In genomic region chr13:94132187-94132995, GRCm38 (mm10) we compare ENCODE assay signal across 11 mouse cellular contexts.
A peak's percentile ranks its signal among the peaks of the same experiment; 100 is the strongest.
DNase-seq lines count a peak whose midpoint lies in the region; TF ChIP-seq lines count a peak whose summit lies in the region.
"Had no signal": no experiment of that assay in that cellular context is flagged by ENCODE, and none has a peak within 500 bp of the region (broad histone marks: within the 10 kb centered on the region; RNA-seq: fewer than 3 reads in every experiment).

No protein-coding gene starts in this region.

- H3K4me3 ChIP-seq in brown adipose tissue, adult 24 weeks (ENCODE audit: insufficient read depth, low read depth, low read length): no peak overlapping the region
- H3K4me3 ChIP-seq in small intestine, adult 2 months (ENCODE audit: low read depth, low read length): no peak overlapping the region
- H3K4me3 ChIP-seq: embryonic facial prominence, embryonic 15.5 days; limb, embryonic 13.5 days; midbrain, embryonic 12.5 days had no signal

- WGBS in small intestine, adult 2 months: 68% methylated on average over 13 of the region's 13 CpGs

- DNase-seq in kidney, postnatal 10 days: peak; percentile 63
- no peak for DNase-seq in kidney, adult 11 months
- DNase-seq in heart, postnatal 36 days: peak; percentile 46 to 57
- no peak for DNase-seq in left cerebral cortex, postnatal 10 days (ENCODE audit: extremely low spot score in 1 of 2, low spot score in 2 of 2)
- no peak for DNase-seq in frontal cortex, postnatal 25 days (ENCODE audit: low spot score in 2 of 2)
- DNase-seq in neural tube, embryonic 10.5 days (ENCODE audit: extremely low spot score, low spot score): no peak

- H3K4me1 ChIP-seq in brown adipose tissue, adult 24 weeks (ENCODE audit: control insufficient read depth, insufficient read depth, insufficient read length, low read length): peaks cover 20% of the 10 kb centered on the region
- peaks cover 4% of the 10 kb centered on the region; the same call in 1 of the 2 replicates for H3K4me1 ChIP-seq in small intestine, adult 2 months (ENCODE audit: control insufficient read depth, insufficient read depth, insufficient read length, low read length)

- intact Hi-C loops in heart, postnatal 36 days (cut with DNase I): loop anchor here (2.0 kb wide), 1 partner anchor 294 kb away; no protein-coding TSS in a partner anchor
- intact Hi-C loops in left cerebral cortex, postnatal 10 days (cut with DNase I): no loop called here

- no peaks in the 10 kb centered on the region for H3K27me3 ChIP-seq in small intestine, adult 2 months (ENCODE audit: control insufficient read depth, insufficient read depth, low read length)
- H3K27me3 ChIP-seq: embryonic facial prominence, embryonic 15.5 days; limb, embryonic 13.5 days; midbrain, embryonic 12.5 days had no signal

- H3K36me3 ChIP-seq in small intestine, adult 2 months (ENCODE audit: control insufficient read depth, insufficient read depth, low read length): no peaks in the 10 kb centered on the region
- H3K36me3 ChIP-seq: embryonic facial prominence, embryonic 15.5 days; limb, embryonic 13.5 days; midbrain, embryonic 12.5 days had no signal

- H3K27ac ChIP-seq in brown adipose tissue, adult 24 weeks (replicated peaks; ENCODE audit: low read depth, low read length): peak overlapping the region; percentile 24; the same call in 1 of the 2 replicates
- peak overlapping the region; percentile 14; the same call in 1 of the 2 replicates for H3K27ac ChIP-seq in small intestine, adult 2 months (ENCODE audit: insufficient read depth, low read depth, low read length)
- H3K27ac ChIP-seq: embryonic facial prominence, embryonic 15.5 days; limb, embryonic 13.5 days; midbrain, embryonic 12.5 days had no signal

- TF ChIP-seq CTCF in small intestine, adult 2 months (IDR thresholded peaks at IDR 0.05; ENCODE audit: extremely low read depth, insufficient read length, insufficient replicate concordance, low read depth, low read length): no peak

- no peak for TF ChIP-seq POLR2A in small intestine, adult 2 months (IDR thresholded peaks at IDR 0.05; ENCODE audit: low read depth, low read length)

Comparison
In these comparisons a context has a peak if more than half of its experiments do, and no peak if none do; other contexts are left out.
1. DNase-seq: peak in kidney, postnatal 10 days (single experiment) and heart, postnatal 36 days (2 of 2); none in kidney, adult 11 months (single experiment), left cerebral cortex, postnatal 10 days (0 of 2), frontal cortex, postnatal 25 days (0 of 2) and neural tube, embryonic 10.5 days (single experiment).